Mouse (Mus musculus) cerebellum, adult 11 months (tissue): Measurements from ENCODE around the gene Gfm2.
"Not testable (repeated sequence)": the region's sequence is repeated elsewhere in the genome, so short reads cannot be mapped to it uniquely, and the experiment has no call there.

Experiments
- DNase-seq: peaks from one replicate; pipeline ENCODE4 v3.0.0; 2022

Gfm2 gene

DNA sequence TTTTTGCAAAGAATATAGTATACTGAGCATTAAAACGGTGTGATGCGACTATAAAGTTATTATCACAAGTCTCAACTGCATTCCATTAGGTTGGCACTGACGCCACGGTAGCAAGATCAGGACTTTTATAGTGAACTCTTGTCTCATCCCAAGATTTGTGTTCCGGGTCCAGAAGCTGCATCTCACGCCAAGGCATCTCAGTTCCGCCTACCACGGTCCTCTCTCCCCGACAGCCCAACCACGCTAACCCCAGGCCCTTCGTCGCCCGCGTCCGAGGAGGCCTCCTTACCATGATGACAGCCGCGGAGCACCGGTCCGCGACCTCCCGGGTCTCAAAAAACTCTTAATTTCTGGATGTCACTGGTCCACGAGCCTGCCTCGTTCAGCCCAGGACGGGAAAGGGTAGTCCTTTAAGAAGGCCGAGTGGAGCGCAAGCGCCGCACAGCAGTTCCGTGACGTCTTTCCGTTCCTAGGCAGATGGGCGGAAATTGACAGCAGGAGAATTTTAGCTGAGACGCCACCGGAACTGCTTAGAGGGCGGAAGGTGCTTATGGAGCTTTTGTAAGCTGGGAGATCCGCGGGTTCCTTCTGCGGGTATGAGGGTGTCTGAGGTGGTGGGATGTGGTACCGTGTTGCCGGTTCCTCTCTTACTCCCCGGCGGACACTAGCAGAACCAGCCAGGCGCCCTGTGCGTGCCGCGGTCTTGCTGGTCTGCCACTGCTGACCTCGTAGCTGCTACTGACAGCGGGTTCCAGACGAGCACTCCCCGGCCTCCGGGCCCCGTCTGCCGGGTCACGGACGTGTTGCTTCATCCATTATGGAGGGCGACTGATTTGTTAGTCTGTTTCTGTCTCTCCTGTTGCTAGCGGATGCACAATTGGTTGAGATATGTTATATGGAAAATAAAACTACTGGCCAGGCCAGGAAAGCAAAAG is at the start of gene Gfm2, which contains the start of gene Nsa2:
Gene Gfm2, plus strand, starts transcription at position 472 of the 935 bp plus-strand sequence.
Gene Nsa2, minus strand, starts transcription at position 472 of the 935 bp plus-strand sequence.
- DNase-seq, result peak; percentile 85

DNA sequence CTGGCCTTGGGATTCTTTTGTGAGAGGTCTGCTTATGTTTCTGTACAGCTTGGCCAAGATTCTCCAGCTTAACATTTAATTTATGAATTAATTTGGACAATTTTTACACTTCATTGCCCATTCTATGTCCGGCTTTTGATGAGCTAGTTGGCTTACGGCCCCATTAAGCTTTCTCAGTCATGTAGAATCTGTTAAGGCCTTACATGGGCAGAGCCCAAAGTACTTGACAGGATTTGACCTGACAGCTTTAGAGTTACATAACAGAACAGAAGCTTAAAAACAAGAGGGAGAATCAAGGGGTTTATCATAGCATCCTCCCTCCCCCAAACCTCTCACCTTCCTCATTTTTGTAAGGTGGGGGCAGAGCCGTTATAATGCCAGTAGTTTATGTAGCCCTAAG is 49.6 kb upstream of the Gfm2 start:
- DNase-seq, result no peak

DNA sequence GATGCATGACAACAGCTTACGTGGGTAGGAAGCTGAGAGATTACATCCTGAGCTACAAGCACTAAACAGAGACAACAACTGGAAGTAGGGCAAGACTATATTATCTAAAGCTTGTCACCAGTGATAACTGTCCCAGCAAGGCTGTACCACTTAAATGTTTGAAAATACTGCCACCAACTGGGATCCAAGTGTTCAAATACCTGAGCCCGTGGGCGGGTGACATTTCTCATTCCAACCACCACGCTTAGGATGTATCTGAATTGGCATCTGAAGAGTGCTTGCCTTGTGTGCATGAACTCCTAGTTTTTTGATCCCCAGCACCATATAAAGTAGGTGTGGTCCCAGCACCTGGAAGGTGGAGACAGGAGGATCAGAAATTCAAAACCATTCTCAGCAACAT is 42.0 kb upstream of the Gfm2 start:
- DNase-seq, result no peak

DNA sequence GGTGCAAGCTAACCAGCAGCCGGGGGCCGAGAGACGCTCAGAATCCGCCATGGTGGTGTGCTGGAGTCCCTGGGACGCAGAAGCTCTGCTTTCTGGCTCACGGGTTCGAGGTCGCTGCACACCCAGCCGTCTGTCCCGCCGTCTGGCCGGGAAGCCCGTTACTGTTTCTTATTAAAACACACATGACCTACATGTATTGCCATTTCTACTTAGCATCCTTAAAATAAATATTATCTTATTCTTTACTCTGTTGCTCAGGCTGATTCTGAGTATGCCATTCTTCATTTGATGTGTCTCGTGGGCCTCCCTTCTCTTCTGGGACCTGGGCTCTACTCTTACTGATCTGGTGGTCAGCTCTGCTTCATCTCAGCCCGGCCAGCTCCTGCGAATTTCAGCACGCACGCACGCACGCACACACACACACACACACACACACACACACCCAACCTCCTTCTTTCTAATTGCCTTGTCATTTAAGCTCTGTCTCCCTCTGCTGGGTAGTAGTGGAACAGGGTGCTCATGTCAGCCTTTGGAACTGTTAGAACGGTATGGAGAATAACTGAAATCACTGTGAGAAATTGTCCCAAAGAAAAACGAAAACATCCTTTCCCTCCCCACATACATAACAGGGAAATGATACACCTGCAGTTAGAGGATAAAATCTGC is 38.4 kb upstream of the Gfm2 start, which contains the start of gene Gm6169:
Gene Gm6169, minus strand, starts transcription at position 51 of the 666 bp plus-strand sequence.
- DNase-seq, result peak; percentile 21

DNA sequence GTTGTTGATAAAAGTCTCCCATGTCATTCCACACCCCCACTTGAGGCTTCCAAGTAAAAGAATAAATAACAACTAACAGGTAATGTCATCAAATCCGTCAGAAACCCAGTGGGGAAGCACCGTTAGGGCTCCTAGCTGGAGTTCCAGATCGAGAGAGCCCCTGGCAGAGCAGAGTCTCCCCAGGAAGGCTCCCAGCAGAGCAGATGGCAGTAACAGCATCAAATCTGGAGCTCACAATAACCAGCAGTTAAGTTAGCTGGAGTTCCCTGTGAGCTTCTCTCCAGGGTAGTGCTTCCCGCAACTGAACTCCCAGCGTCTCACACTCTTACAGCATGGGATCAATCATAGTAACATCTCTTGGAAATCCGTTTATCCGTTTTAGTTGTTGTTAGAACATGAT is 32.7 kb upstream of the Gfm2 start:
- no peak for DNase-seq

DNA sequence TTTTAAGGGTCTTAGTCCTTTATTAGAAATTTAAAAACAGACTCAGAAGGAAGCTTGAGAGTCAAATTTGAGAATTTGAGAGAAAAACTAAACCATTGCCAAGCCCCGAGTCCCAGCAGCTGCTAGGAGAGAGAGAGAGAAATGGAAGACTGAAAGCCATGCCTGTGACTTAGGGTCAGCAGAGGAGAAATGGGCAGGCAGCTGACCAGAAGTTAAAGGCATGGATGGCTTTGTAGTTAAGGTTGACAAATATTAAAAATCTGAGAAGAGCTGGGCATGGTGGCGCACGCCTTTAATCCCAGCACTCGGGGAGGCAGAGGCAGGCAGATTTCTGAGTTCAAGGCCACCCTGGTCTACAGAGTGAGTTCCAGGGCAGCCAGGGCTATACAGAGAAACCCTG is 30.0 kb upstream of the Gfm2 start:
- not testable (repeated sequence) for DNase-seq

DNA sequence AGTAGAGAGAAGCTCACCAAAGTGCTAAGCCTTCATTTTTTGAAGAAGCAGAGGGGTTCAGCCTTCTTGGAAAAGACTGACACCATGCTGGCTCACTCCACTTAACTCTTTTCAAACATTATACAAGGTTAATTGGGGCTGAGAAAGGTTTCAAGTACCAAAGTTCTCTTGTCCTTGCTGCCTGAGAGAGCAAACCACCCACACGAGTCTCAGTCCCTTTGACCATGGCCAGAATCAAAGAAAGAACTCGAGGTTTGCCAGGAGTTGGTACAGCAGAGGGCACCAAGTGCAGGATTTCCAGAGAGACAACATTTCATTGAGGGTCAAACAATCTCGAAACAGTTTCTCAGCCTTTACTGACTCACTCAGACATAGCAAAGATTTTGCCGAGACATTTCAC is 28.7 kb upstream of the Gfm2 start:
- no peak for DNase-seq

DNA sequence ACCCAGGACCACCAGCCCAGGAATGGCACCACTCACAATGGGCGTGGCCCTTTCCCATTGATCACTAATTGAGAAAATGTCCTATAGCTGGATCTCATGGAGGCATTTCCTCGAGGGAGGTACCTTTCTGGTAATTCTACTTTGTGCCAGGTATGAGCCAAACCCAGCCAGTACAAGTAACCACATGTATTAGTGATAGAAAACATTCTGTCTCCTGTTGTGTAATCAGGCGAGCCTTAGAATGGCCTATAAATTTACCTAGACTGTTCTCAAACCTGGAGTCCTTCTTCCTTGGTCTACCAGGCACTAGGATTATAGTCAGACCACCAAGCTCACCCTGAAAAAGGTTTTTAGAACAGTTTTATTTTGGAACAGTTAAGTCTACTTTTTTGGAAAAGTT is 16.4 kb upstream of the Gfm2 start:
- no peak for DNase-seq

DNA sequence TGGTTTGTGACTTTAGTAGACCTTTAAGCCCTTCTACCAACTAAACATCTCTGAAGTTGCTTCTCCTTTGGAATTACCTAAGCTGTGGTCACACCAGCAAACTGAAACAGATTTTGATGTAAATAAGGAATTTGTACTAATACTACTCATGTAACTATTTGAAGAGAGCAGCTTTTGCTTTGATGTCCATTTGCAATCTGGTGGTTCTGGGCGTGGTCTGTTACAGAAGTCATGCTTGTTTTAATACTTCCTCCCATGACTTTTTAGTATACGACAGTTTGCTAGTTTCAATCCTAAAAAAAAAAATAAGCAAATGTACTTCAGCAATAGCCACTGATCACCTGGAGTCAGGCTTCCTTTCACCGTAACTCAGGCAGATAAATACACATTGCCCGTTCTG is 8.1 kb upstream of the Gfm2 start:
- not testable (repeated sequence) for DNase-seq

DNA sequence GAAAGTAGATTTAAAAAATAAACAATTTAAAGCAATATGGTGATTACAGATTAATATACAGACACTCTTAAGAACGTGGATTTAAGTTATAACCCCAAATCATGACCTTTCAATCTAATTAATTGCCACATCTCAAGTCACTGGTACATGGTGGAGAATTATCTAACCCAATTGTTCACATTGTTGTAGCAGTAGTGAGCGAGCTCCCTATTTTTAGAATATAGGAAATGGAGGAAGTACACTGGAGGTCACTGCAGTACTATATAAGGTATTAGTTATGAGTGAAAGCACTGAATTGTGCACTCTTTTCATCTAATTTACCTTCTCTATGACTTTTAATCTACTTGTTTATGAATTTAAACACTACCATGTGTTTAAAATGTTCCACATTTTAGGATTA is 7.3 kb upstream of the Gfm2 start:
- DNase-seq, result not testable (repeated sequence)

DNA sequence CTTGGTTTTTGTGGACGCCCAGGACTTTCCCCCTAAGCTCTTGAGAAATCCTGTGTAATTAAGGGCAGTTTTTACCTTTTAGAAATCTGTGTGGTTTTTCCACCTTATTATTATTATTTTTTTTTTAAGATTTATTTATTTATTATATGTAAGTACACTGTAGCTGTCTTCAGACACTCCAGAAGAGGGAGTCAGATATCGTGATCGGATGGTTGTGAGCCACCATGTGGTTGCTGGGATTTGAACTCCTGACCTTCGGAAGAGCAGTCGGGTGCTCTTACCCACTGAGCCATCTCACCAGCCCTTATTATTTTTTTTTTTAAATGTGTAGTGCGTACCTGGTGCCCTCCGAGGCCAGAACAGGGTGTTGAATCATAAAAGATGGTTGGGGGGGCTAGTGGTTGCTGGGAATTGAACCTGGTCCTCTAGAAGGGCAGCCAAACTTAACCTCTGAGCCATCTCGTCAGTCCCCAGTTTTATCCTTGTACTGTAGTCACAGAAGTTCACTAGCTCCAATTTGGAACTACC is 731 bp downstream of the Gfm2 start:
- DNase-seq, result not testable (repeated sequence)

DNA sequence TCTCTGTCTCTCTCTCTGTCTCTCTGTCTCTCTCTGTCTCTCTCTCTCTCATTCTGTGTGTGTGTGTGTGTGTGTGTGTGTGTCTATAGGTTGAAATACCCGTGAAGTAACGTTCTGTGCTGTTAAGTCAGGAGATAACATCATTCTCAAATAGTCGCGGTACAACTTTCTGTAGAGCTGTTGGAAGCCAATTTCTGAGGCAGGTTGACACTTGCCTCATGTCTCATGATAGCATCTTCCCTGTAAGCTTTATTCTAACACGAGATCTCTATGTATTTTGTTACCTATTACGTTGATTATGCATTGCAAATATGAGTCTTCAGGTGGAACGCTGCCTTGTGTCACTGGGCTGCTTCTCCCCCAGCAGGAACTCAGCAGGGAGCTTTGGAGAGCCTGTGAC is 4.6 kb downstream of the Gfm2 start:
- no peak for DNase-seq

DNA sequence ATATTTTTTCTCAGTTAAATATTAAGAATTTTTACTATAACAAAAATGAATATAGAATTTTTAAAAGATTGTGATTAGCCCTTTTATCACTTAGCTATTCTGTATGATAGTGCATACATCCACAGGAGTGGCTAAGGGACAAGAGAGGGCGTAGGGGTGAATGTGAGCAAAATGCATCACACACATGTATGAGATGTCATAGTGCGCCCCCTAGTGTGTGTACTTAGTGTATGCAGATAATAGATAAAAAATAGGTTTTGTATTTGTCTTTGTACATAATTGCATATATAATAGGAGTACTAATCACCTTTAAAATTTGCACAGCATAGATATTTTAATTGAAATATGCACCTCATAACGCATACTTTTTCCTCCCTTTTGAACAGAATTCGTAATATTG is 8.1 kb downstream of the Gfm2 start:
- peak; percentile 21 for DNase-seq

DNA sequence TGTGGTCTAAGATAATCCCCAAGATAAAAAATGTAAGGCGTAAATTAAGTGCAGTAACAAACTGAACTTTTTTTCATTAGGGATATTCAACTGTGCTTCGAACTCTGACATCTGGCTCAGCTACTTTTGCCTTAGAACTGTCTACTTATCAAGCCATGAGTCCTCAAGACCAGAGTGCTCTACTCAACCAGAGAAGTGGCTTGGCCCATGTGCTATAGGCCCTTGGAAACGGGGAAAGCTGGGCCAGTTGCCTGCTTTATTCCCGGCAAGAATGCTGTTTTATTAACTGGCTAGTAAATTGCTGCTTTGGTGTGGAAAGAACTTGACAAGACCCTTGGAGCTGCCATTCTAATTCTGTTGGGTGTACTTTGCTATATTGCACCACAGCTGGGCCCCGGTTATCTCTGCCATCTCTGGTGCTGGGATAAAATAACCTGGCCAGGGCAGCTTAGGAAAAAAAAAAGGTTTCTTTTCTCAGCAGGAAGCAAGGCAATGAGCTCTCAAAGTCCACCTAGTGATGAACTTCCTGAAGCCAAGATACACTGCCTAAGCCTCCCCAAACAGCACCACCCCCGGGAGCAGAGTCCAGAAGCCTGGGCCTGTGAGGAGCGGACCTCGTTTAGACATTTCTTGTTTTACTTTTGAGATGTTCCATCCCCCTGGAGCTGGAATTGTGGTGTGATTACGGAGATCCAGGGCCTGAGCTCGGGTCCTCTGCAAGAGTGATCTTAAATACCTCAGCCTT is 38.0 kb downstream of the Gfm2 start:
- no peak for DNase-seq

DNA sequence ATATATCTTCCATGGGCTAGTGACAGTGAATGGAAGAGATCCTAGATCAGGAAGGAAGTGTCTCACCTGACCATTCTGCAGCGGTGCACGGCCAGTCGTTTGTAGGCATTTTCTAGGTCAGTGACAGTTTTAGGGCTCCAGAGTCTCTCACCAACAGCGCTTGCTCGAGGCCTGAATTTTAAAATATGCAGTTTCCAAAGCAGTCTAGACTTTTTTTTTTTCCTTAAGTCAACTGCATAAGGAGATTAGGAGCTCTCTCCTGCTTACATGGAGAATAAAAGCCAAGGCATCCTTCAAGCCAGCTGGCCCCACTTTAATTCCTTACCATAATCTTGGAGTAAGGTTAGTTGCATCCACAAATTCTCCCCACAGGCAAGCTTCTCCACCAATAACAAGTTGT is 39.0 kb downstream of the Gfm2 start:
- no peak for DNase-seq

DNA sequence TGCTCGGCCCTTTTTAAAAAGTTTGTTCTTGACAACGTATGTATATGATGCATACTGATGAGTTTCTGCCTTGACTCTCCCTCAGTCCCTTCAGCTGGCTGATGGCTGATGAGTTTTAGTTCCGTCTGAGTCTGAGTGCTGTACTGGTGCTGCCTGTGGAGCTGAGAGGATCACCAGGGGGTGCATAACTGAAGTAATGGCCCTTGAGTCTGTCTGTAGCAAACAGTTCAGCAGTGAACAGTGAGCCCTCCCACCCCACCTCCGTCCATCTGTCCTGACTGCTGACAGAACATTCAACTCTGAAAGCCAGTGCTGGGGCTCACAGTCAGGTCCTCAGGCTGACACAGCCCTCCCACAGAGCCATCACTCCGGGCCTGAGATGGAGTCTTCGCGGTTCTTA is 41.2 kb downstream of the Gfm2 start:
- no peak for DNase-seq

DNA sequence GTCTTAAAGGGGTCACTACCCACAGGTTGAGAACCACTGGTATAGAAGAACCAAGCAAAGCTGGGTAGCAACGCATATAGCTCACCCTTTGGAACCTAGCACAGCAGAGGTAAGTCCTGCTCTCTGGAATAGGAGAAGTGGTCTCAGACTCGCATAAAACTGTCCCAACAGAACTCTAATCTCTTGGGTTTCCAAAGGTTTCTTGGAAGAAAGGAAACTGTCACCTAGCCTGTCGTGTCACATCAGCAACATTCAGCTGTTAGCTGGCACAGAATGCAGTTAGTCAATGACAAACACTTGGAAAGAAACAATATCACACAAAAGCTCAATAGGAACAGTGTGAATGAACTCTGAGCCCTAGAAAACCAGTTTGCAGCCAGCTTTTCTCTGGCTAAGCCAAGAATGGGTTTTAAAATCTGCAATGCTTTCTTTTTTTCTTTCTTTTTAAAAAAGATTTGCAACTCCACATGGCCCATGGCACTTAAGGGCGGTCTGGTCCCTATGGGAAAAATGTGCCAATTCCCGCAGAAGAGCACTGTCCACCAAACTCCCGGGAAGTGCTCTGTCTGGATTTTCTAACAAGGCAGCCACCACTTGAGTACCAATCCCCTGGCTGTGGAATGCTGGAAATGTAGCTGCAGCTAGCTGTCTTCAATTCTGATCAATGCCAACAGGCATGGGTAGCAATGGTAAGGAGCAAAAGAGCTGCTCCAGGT is 42.5 kb downstream of the Gfm2 start:
- DNase-seq, result no peak

DNA sequence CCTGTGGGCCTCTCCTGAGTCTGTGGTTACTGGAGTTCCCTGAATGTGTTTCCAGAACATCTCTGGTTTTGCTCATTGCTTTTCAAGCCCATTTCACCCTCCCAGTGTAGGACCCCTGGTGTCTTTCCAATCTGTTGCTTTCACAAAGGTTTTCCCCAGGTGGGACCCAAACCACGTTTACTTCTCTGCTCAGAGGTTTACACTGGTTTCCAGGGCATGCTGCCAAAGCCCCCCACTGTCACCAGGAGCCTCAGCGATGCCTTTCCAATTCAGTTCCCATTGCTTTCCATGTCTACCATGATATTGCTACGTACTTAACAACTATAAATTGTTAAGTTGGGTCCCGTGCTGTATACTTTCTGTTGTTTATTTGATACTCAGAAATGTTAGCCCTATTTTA is 45.1 kb downstream of the Gfm2 start:
- no peak for DNase-seq

DNA sequence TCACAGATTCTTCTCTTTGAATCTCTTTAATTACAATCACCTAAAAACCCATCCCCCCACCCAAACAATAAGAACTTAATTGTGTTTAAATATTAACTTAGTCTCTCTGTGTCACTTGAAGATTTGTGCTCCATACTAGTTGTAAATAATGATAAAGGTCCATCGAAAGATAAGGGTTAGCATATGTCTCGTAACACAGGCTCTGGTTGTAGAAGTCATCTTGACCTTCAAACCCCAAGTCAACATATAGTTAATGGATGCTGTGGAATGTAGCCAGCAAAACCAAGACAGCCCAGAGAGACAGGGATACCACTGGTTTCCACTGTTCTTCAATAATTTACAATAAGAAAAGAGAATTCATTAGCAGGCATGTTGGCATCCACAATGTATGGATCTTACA is 46.4 kb downstream of the Gfm2 start:
- no peak for DNase-seq

DNA sequence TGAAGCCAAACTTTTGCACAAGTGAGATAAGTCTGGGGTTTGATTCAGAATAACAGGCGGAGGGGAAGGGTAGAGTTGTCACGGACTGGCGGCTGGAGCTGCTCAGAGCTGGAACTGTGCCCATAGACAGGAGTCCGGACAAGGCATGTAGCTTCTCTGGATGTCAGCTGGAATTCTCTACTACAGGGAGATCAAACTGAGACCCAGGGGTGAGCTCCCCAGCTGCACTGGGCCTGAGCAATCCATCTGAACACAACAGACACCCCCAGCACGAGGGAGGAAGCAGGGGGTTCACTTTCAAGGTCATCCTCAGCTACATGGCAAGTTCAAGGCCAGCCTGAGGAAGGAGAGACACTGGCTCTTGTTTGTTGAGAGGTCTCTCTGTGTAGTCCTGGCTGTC is 46.9 kb downstream of the Gfm2 start:
- no peak for DNase-seq

DNA sequence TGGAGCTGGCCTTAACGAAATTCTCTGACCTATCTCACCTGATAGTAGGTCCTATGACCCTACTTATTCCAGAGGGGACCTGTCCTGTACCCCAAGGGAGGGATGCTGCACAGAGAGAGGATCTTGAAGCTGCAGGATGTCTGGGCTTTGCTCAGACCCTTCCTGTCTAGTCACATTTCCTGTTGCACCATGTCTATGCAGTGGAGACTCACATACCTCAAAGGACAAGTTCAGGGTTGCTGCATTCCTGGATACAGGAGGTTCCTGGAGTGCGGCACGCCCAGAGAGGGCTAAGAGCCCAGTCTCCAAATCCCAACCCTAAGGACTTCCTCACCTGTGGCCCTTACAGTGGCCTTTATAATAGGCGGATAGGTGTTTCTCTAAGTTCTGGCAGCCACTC is 48.6 kb downstream of the Gfm2 start:
- no peak for DNase-seq

DNA sequence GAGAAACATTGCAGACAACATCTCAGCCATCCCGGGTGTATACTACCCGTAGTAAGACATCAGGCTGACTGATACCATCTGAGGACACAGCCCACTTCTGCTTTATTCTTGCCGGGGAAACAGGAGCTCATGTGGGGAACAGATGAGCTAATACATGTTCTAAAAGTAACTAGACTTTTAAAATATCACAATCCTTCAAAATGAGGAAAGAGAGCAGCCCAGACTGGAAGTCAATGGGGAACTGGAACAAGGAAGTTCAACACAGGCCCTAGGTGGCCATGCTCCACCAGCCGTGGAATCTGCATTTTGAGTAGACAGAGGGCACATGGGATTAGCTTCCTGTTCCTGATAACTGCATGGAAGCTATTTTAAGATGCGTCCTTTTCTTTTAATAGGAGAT is 50.0 kb downstream of the Gfm2 start:
- no peak for DNase-seq

DNA sequence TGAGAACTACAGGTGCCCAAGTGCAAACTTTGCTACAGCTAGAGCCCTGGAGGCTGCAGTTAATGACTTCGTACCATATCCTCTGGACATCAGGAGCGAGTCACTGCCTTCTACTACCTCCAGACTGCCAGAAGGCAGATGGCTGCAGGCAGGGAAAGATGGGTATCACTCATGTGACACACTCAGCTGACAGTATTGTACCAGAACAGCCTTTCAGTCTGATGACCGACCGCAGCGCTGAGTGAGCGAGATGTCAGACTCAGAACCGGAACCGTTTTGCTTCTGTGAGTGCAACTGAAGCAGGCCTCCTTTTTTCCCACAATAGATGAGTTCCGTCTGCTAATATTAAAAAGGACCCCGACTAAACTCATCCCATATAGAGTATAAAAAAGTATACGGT is 54.9 kb downstream of the Gfm2 start:
- no peak for DNase-seq
